Mouse (Mus musculus) cerebellum, postnatal 4 days (tissue): ENCODE measurements around the gene Hoxa7.
A peak's percentile ranks its signal among the peaks of the same experiment; 100 is the strongest.

Experiments
- DNase-seq, 2 experiments: peaks; one replicate each; pipeline ENCODE4 v3.0.0; 2022; ENCODE audit warnings: low spot score in 2 of 2, mixed read lengths in 1 of 2

Hoxa7 gene

GRCm38 (mm10) chr6:52213119-52213986 is 8.3 kb downstream of the Hoxa7 start, which contains the start of the genes Hoxa3 and Gm28308:
Gene Hoxa3, minus strand, starts transcription at chr6:52213336.
Gene Gm28308, minus strand, starts transcription at chr6:52213339.
- no peak for DNase-seq

GRCm38 (mm10) chr6:52212556-52213118 is 9.0 kb downstream of the Hoxa7 start:
- DNase-seq = no peak

- DNase-seq = no peak
These were observed 9.7 kb downstream of the Hoxa7 start for GRCm38 (mm10) chr6:52211961-52212360.

GRCm38 (mm10) chr6:52211170-52211935 is 10.3 kb downstream of the Hoxa7 start:
- DNase-seq = peak in 1 of 2 experiments; percentile 75

GRCm38 (mm10) chr6:52209685-52210046 is 12.0 kb downstream of the Hoxa7 start:
- DNase-seq = no peak

GRCm38 (mm10) chr6:52208868-52209684 is 12.6 kb downstream of the Hoxa7 start:
- no peak for DNase-seq

GRCm38 (mm10) chr6:52208072-52208867 is 13.4 kb downstream of the Hoxa7 start, which contains the start of gene Hoxa6:
Gene Hoxa6, minus strand, starts transcription at chr6:52208722.
- DNase-seq = no peak

- DNase-seq = no peak
These were observed 14.0 kb downstream of the Hoxa7 start for GRCm38 (mm10) chr6:52207684-52207976.

GRCm38 (mm10) chr6:52206882-52207683 is 14.6 kb downstream of the Hoxa7 start:
- no peak for DNase-seq

GRCm38 (mm10) chr6:52205638-52206621 is 15.7 kb downstream of the Hoxa7 start:
- DNase-seq = no peak

- no peak for DNase-seq
These were observed 16.4 kb downstream of the Hoxa7 start for GRCm38 (mm10) chr6:52205221-52205620.

- DNase-seq = peak in 1 of 2 experiments; percentile 67
These were observed 17.5 kb downstream of the Hoxa7 start, which contains the start of gene Hoxa5 for GRCm38 (mm10) chr6:52204050-52204752. Gene Hoxa5, minus strand, starts transcription at chr6:52204587.

GRCm38 (mm10) chr6:52203371-52204049 is 18.1 kb downstream of the Hoxa7 start:
- no peak for DNase-seq

- DNase-seq = no peak
These were observed 18.6 kb downstream of the Hoxa7 start for GRCm38 (mm10) chr6:52203121-52203370.

GRCm38 (mm10) chr6:52202362-52203120 is 19.1 kb downstream of the Hoxa7 start:
- no peak for DNase-seq

GRCm38 (mm10) chr6:52201269-52201668 is 20.4 kb downstream of the Hoxa7 start:
- no peak for DNase-seq

- no peak for DNase-seq
These were observed 20.9 kb downstream of the Hoxa7 start for GRCm38 (mm10) chr6:52200751-52201250.
